Mouse (Mus musculus) ES-Bruce4 (cell line): ENCODE measurements around the gene Dennd2d. TPM values are rescaled to one million over a fixed set of nuclear protein-coding genes. Genes with fewer than 3 reads are reported as not detected.
A peak's percentile ranks its signal among the peaks of the same experiment; 100 is the strongest.

ENCODE experiments used
- H3K27ac ChIP-seq: 2 replicates; pipeline ENCODE4 v1.5.1; 2012; ENCODE audit warnings: low read length, inconsistent platforms; ENCODE audit not compliant: insufficient read depth
- H3K27me3 ChIP-seq: 2 replicates; pipeline ENCODE4 v1.6.1; 2012; ENCODE audit warnings: mild to moderate bottlenecking, low read length, inconsistent platforms; ENCODE audit not compliant: control insufficient read depth, poor library complexity, insufficient read depth, severe bottlenecking
- H3K36me3 ChIP-seq: 2 replicates; pipeline ENCODE4 v1.6.1; 2012; ENCODE audit warnings: inconsistent platforms, mild to moderate bottlenecking, low read length, moderate library complexity; ENCODE audit not compliant: control insufficient read depth, poor library complexity, insufficient read depth, severe bottlenecking
- H3K4me1 ChIP-seq: one replicate; pipeline ENCODE4 v1.8.1; 2011; ENCODE audit warnings: low read length; ENCODE audit not compliant: control insufficient read depth, insufficient read depth
- H3K4me3 ChIP-seq: 2 replicates; pipeline ENCODE4 v1.5.1; 2011; ENCODE audit warnings: low read depth, mild to moderate bottlenecking, low read length
- H3K9ac ChIP-seq: 2 replicates; pipeline ENCODE4 v1.6.1; 2012; ENCODE audit warnings: low read depth, mild to moderate bottlenecking, inconsistent platforms; ENCODE audit not compliant: poor library complexity, severe bottlenecking
- H3K9me3 ChIP-seq: replicated peaks from 2 replicates; pipeline ENCODE4 v1.6.1; 2012; ENCODE audit warnings: mild to moderate bottlenecking, low read length, inconsistent platforms; ENCODE audit not compliant: control insufficient read depth, poor library complexity, insufficient read depth, severe bottlenecking
- CTCF ChIP-seq: IDR thresholded peaks from one replicate; pipeline ENCODE4 v1.8.1; 2011; ENCODE audit warnings: low read depth, low read length
- EP300 ChIP-seq: IDR thresholded peaks from 2 replicates; pipeline ENCODE4 v1.6.1; 2011; ENCODE audit warnings: low read depth, low read length; ENCODE audit not compliant: insufficient read depth
- POLR2A ChIP-seq: IDR thresholded peaks from one replicate; pipeline ENCODE4 v1.8.1; 2011; ENCODE audit warnings: low read length; ENCODE audit not compliant: insufficient read depth
- polyA plus RNA-seq: library from polyadenylated mRNA; stranded (reverse); fragments of >200 nt; gene quantifications from 2 replicates; pipeline ENCODE4 v1.2.4, GENCODE M21; 2011; ENCODE audit warnings: low read depth; ENCODE audit not compliant: missing spikeins, insufficient read depth, insufficient read length

The Dennd2d gene
- polyA plus RNA-seq, 1 experiment = 1.6 TPM

- no peaks in the 10 kb centered on the region for H3K9me3 ChIP-seq
- H3K27me3 ChIP-seq = no peaks in the 10 kb centered on the region
- H3K36me3 ChIP-seq = no peaks in the 10 kb centered on the region
- no peaks in the 10 kb centered on the region for H3K4me1 ChIP-seq
- H3K4me3 ChIP-seq = no peak overlapping the region
- TF ChIP-seq EP300 (no peak), POLR2A (no peak), CTCF (no peak)
- H3K9ac ChIP-seq = no peak overlapping the region
- H3K27ac ChIP-seq = no peak overlapping the region
Observed at GRCm38 (mm10) chr3:106528032-106528431, 45.8 kb downstream of the Dennd2d start.

- Histone ChIP-seq H3K4me1 (no peaks in the 10 kb centered on the region), H3K36me3 (no peaks in the 10 kb centered on the region), H3K4me3 (no peak overlapping the region), H3K9me3 (no peaks in the 10 kb centered on the region), H3K27me3 (no peaks in the 10 kb centered on the region), H3K9ac (no peak overlapping the region), H3K27ac (no peak overlapping the region)
- no peak for TF ChIP-seq CTCF
- TF ChIP-seq POLR2A = no peak
- TF ChIP-seq EP300 = no peak
Observed at GRCm38 (mm10) chr3:106533277-106533676, 51.1 kb downstream of the Dennd2d start.

- no peak overlapping the region for H3K4me3 ChIP-seq
- no peak for TF ChIP-seq POLR2A
- TF ChIP-seq EP300 = no peak
- no peak for TF ChIP-seq CTCF
- H3K9ac ChIP-seq = no peak overlapping the region
- no peaks in the 10 kb centered on the region for H3K36me3 ChIP-seq
- H3K4me1 ChIP-seq = no peaks in the 10 kb centered on the region
- no peaks in the 10 kb centered on the region for H3K9me3 ChIP-seq
- no peaks in the 10 kb centered on the region for H3K27me3 ChIP-seq
- H3K27ac ChIP-seq = no peak overlapping the region
Observed at GRCm38 (mm10) chr3:106544721-106545316, 62.6 kb downstream of the Dennd2d start.

- TF ChIP-seq CTCF (no peak), EP300 (no peak), POLR2A (peak; percentile 23)
- H3K27me3 ChIP-seq = no peaks in the 10 kb centered on the region
- peak within 1 kb of the TSS; percentile 97 for H3K4me3 ChIP-seq
- no peaks in the 10 kb centered on the region; the same call in 1 of the 2 replicates for H3K36me3 ChIP-seq
- no peaks in the 10 kb centered on the region for H3K4me1 ChIP-seq
- H3K9me3 ChIP-seq = no peaks in the 10 kb centered on the region
- H3K27ac ChIP-seq = peak within 1 kb of the TSS; percentile 95
- H3K9ac ChIP-seq = peak within 1 kb of the TSS; percentile 98
Observed at GRCm38 (mm10) chr3:106547171-106547923, 65.1 kb downstream of the Dennd2d start, which contains the start of the genes Dram2 and Cept1. TSS of gene Dram2 (plus strand) at chr3:106547798. TSS of gene Cept1 (minus strand) at chr3:106547802.

GRCm38 (mm10) chr3:106547924-106548539, 65.8 kb downstream of the Dennd2d start:
- Histone ChIP-seq H3K4me1 (no peaks in the 10 kb centered on the region), H3K27ac (peak overlapping the region; percentile 95), H3K9ac (peak overlapping the region; percentile 98), H3K4me3 (peak overlapping the region; percentile 97), H3K9me3 (no peaks in the 10 kb centered on the region), H3K27me3 (no peaks in the 10 kb centered on the region), H3K36me3 (no peaks in the 10 kb centered on the region; the same call in 1 of the 2 replicates)
- TF ChIP-seq EP300 (no peak), CTCF (no peak), POLR2A (no peak)

GRCm38 (mm10) chr3:106548971-106549370, 66.8 kb downstream of the Dennd2d start:
- TF ChIP-seq POLR2A = no peak
- TF ChIP-seq CTCF = no peak
- TF ChIP-seq EP300 = no peak
- H3K27me3 ChIP-seq = no peaks in the 10 kb centered on the region
- no peak overlapping the region for H3K27ac ChIP-seq
- H3K4me1 ChIP-seq = no peaks in the 10 kb centered on the region
- H3K4me3 ChIP-seq = no peak overlapping the region
- H3K9me3 ChIP-seq = no peaks in the 10 kb centered on the region
- no peaks in the 10 kb centered on the region; the same call in 1 of the 2 replicates for H3K36me3 ChIP-seq
- no peak overlapping the region for H3K9ac ChIP-seq

Other genes starting within 250 kb of the Dennd2d start
- not detected in 2 replicates for gene Chil6, start 76.2 kb upstream of the Dennd2d start, polyA plus RNA-seq
- gene Dram2, start 65.4 kb downstream of the Dennd2d start, polyA plus RNA-seq = 32.1 and 37.5 TPM in 2 replicates
- gene Cept1, start 65.4 kb downstream of the Dennd2d start, polyA plus RNA-seq = 49.6 and 53.9 TPM in 2 replicates
- gene Lrif1, start 202.6 kb downstream of the Dennd2d start, polyA plus RNA-seq = 16.7 and 23.6 TPM in 2 replicates